Comparison of ENCODE assay signal across 8 mouse cellular contexts in the genomic region with DNA sequence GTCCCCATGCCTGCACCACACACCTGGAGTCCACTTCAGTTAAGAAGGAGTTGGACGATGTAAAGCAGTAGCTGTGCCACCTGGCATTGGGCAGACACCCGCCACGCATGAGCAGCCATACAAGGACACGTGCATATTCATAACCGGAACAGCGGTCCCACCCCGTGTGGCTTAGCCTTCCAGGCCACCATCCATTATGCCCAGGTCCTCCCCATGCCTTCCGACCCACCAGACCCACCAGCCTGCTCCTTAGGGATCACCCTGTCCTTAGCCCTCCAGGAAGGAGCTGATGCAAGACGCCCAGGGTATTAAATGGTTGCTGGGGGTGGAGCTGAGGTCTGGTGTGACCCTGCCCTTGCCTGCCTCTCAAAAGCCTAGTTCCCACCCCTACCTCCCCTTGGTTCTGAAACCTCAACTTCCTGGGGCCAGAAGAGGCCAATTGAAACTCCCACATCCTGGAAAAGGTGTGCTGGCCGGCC. TPM values are rescaled to one million over a fixed set of nuclear protein-coding genes. Genes with fewer than 3 reads are reported as not detected.
DNase-seq lines count a peak whose midpoint lies in the region; ATAC-seq lines count a peak whose summit lies in the region.

No protein-coding gene starts in this region.

- peak; percentile 14; the same call in 1 of the 2 replicates for ATAC-seq in kidney, embryonic 15.5 days (replicated peaks; ENCODE audit: low FRiP score)
- no peak for ATAC-seq in activated CD4-positive, CD25-positive, alpha-beta regulatory T cell, adult 4 months

- H3K9ac ChIP-seq in kidney, embryonic 15.5 days, result 0 out of 2 replicates have a peak overlapping the region, but pooled peaks have one; percentile 4

- no peaks in the 10 kb centered on the region for H3K27me3 ChIP-seq in kidney, embryonic 15.5 days

- H3K27ac ChIP-seq in kidney, embryonic 15.5 days, result peak overlapping the region; percentile 43; the same call in 1 of the 2 replicates

- H3K4me1 ChIP-seq in kidney, embryonic 15.5 days, result peaks cover 47% of the 10 kb centered on the region

- peak; percentile 94 for DNase-seq in heart, adult 11 months
- no peak for DNase-seq in heart, postnatal 4 days
- peak; percentile 76 for DNase-seq in ZHBTc4 (ENCODE audit: low read depth, low spot score)
- DNase-seq in lung, postnatal 36 days, result peak; percentile 75
- DNase-seq in testis, postnatal 14 days (ENCODE audit: low spot score), result no peak
- no peak for DNase-seq in thymus, postnatal 10 days (ENCODE audit: low spot score in 2 of 2)

- H3K36me3 ChIP-seq in kidney, embryonic 15.5 days, result peaks cover 22% of the 10 kb centered on the region

- H3K4me2 ChIP-seq in kidney, embryonic 15.5 days, result peak overlapping the region; percentile 99

- H3K4me3 ChIP-seq in kidney, embryonic 15.5 days (replicated peaks), result peak overlapping the region; percentile 76

- WGBS in kidney, embryonic 15.5 days, result 65% methylated on average over 10 of the region's 10 CpGs

- no peaks in the 10 kb centered on the region for H3K9me3 ChIP-seq in kidney, embryonic 15.5 days (replicated peaks)

RNA-seq across cellular contexts. Expression of gene Slc1a5, which starts 3.4 kb away (rescaled TPM):
- 10 to 100 TPM; 28.4 to 28.7 TPM for total RNA-seq in heart, postnatal 4 days (2021)
- 46.9 and 48.6 TPM in 2 replicates for polyA plus RNA-seq in kidney, embryonic 15.5 days (2015; fragmentation: Nextera tagmentation; extraction: Ambion mirVana)
- polyA plus RNA-seq in activated CD4-positive, CD25-positive, alpha-beta regulatory T cell, adult 4 months (2017; shearing (Covaris generic)), result 100 to 1,000 TPM; 143 to 179 TPM

RNA-seq across cellular contexts. Expression of gene Strn4, which starts 31.2 kb away (rescaled TPM):
- 10 to 100 TPM; 87.0 to 99.9 TPM for total RNA-seq in heart, postnatal 4 days (2021)
- 91.5 and 99.8 TPM in 2 replicates for polyA plus RNA-seq in kidney, embryonic 15.5 days (2015; fragmentation: Nextera tagmentation; extraction: Ambion mirVana)
- 10 to 100 TPM; 23.0 to 23.1 TPM for polyA plus RNA-seq in activated CD4-positive, CD25-positive, alpha-beta regulatory T cell, adult 4 months (2017; shearing (Covaris generic))

RNA-seq across cellular contexts. Expression of gene Fkrp, which starts 32.0 kb away (rescaled TPM):
- 10 to 100 TPM; 45.0 to 49.2 TPM for total RNA-seq in heart, postnatal 4 days (2021)
- 32.0 and 34.1 TPM in 2 replicates for polyA plus RNA-seq in kidney, embryonic 15.5 days (2015; fragmentation: Nextera tagmentation; extraction: Ambion mirVana)
- polyA plus RNA-seq in activated CD4-positive, CD25-positive, alpha-beta regulatory T cell, adult 4 months (2017; shearing (Covaris generic)), result 1 to 10 TPM; 6.5 to 7.5 TPM

RNA-seq across cellular contexts. Expression of gene Ap2s1, which starts 46.3 kb away (rescaled TPM):
- 100 to 1,000 TPM; 127 to 129 TPM for total RNA-seq in heart, postnatal 4 days (2021)
- 255 and 262 TPM in 2 replicates for polyA plus RNA-seq in kidney, embryonic 15.5 days (2015; fragmentation: Nextera tagmentation; extraction: Ambion mirVana)
- polyA plus RNA-seq in activated CD4-positive, CD25-positive, alpha-beta regulatory T cell, adult 4 months (2017; shearing (Covaris generic)), result 100 to 1,000 TPM; 101 to 111 TPM

RNA-seq across cellular contexts. Expression of gene Prkd2, which starts 58.2 kb away (rescaled TPM):
- 10 to 100 TPM; 23.0 to 23.4 TPM for total RNA-seq in heart, postnatal 4 days (2021)
- 14.6 and 17.7 TPM in 2 replicates for polyA plus RNA-seq in kidney, embryonic 15.5 days (2015; fragmentation: Nextera tagmentation; extraction: Ambion mirVana)
- 10 to 100 TPM; 45.7 to 47.6 TPM for polyA plus RNA-seq in activated CD4-positive, CD25-positive, alpha-beta regulatory T cell, adult 4 months (2017; shearing (Covaris generic))

Comparison
In these comparisons a context has a peak if more than half of its experiments do, and no peak if none do; other contexts are left out.
1. DNase-seq: peak in heart, adult 11 months (single experiment), ZHBTc4 (single experiment) and lung, postnatal 36 days (single experiment); none in heart, postnatal 4 days (single experiment), testis, postnatal 14 days (single experiment) and thymus, postnatal 10 days (0 of 2).